Mouse (Mus musculus): ENCODE results near the gene Dusp22. TPM values are rescaled to one million over a fixed set of nuclear protein-coding genes. Genes with fewer than 3 reads are reported as not detected.

Dusp22 gene
- polyA plus RNA-seq, 1 experiment from 2014 or later: 14.6 TPM

- no peaks in the 10 kb centered on the region for H3K4me1 ChIP-seq (ENCODE audit: insufficient read depth)
- TF ChIP-seq CTCF (IDR thresholded peaks at IDR 0.05; ENCODE audit: low read depth): no peak
- TF ChIP-seq EP300 (IDR thresholded peaks at IDR 0.05; ENCODE audit: low read depth): no peak
- H3K27me3 ChIP-seq (ENCODE audit: insufficient read depth, low read length): no peaks in the 10 kb centered on the region
- H3K36me3 ChIP-seq (replicated peaks; ENCODE audit: insufficient read depth, low read length): no peaks in the 10 kb centered on the region
- H3K9ac ChIP-seq (replicated peaks): no peak overlapping the region
- H3K4me2 ChIP-seq (ENCODE audit: low read depth, low read length): no peak overlapping the region
- H3K9me3 ChIP-seq (ENCODE audit: low read length): no peaks in the 10 kb centered on the region
- ATAC-seq: no peak
- DNase-seq: no peak
- H3K4me3 ChIP-seq (ENCODE audit: low read depth, low read length): no peak overlapping the region
- WGBS (ENCODE audit: insufficient replicate concordance): 73% methylated on average over 11 of the region's 11 CpGs
- H3K27ac ChIP-seq (ENCODE audit: low read depth): no peak overlapping the region
Observed at GRCm38 (mm10) chr13:30758789-30759381, 99.1 kb downstream of the Dusp22 start.

GRCm38 (mm10) chr13:30760374-30761090 lies 100.7 kb downstream of the Dusp22 start:
- no peak for ATAC-seq
- 64% methylated on average over 3 of the region's 3 CpGs for WGBS (ENCODE audit: insufficient replicate concordance)

More at GRCm38 (mm10) chr13:30760374-30761090, 100.7 kb downstream of the Dusp22 start:
- Histone ChIP-seq H3K36me3 (replicated peaks; ENCODE audit: insufficient read depth, low read length) (no peaks in the 10 kb centered on the region), H3K4me1 (ENCODE audit: insufficient read depth) (no peaks in the 10 kb centered on the region), H3K4me2 (ENCODE audit: low read depth, low read length) (no peak overlapping the region), H3K9ac (replicated peaks) (no peak overlapping the region), H3K27me3 (ENCODE audit: insufficient read depth, low read length) (no peaks in the 10 kb centered on the region), H3K4me3 (ENCODE audit: low read depth, low read length) (no peak overlapping the region), H3K27ac (ENCODE audit: low read depth) (no peak overlapping the region), H3K9me3 (ENCODE audit: low read length) (no peaks in the 10 kb centered on the region)
- no peak for DNase-seq
- TF ChIP-seq EP300 (IDR thresholded peaks at IDR 0.05; ENCODE audit: low read depth) (no peak), CTCF (IDR thresholded peaks at IDR 0.05; ENCODE audit: low read depth) (no peak)

Other genes starting within 250 kb of the Dusp22 start
- 380 and 395 TPM in 2 replicates for gene Uqcrfs1, start 114.6 kb upstream of the Dusp22 start, polyA plus RNA-seq (2015; fragmentation: Nextera tagmentation; extraction: Ambion mirVana)
- gene Irf4, start 89.2 kb downstream of the Dusp22 start, polyA plus RNA-seq (2015; fragmentation: Nextera tagmentation; extraction: Ambion mirVana): 0.95 and 1.1 TPM in 2 replicates